Mouse (Mus musculus) liver, adult 2 months (tissue): ENCODE measurements at regions not wholly inside any gene's neighbourhood (a gene's known extent, or its start where the extent isn't known, plus 50 kb on each side); places are given as distances from the start of the nearest gene placed in this dataset.

ENCODE experiments used
- CTCF ChIP-seq: fragments of 200-500 bp; IDR thresholded peaks from 2 replicates; pipeline ENCODE4 v1.5.1; 2011; ENCODE audit warnings: low read depth, low read length, control low read depth
- POLR2A ChIP-seq: fragments of 200-500 bp; IDR thresholded peaks from 2 replicates; pipeline ENCODE4 v1.6.1; 2011; ENCODE audit warnings: low read length, control low read depth; ENCODE audit not compliant: insufficient read depth; ENCODE audit errors: extremely low read depth

DNA sequence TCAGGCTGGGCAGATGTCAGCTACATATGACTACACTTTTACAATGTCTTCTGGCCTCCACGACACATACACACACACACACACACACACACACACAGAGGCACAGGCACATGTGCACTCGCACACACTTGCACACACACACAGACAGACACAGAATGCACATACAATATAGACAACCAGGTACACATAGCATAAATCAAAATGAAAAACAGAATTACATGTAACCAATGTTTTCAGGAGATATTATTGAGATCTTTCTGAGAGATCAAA, 863.1 kb downstream of the Slitrk6 start:
- no peak for TF ChIP-seq CTCF
- TF ChIP-seq POLR2A, result no peak
